Mouse (Mus musculus): ENCODE data around the gene Zdhhc11.

DNA sequence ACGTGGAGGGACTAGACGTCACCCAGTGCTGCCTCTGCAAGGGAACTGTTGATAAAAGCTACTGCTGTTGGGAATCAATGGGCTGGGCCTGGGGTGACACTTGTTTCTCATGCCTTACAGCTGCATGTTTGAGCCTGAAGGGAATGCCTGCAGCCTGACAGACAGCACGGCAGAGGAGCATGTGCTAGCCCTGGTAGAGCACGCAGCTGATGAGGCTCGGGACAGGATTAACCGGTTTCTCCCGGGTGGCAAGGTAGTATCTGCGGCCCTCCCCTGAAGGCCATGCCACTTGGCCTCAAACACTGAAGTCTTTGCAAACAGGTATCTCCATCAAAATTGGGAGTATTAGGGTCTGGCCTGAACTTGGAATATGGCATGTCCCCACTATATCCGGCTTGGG is 19.0 kb upstream of the Zdhhc11 start:
- TF ChIP-seq CTCF (IDR thresholded peaks at IDR 0.05; ENCODE audit: low read depth, low read length), result no peak
- no peak for TF ChIP-seq POLR2A (IDR thresholded peaks at IDR 0.05; ENCODE audit: extremely low read depth, insufficient read depth, low read length)

Data from liver, adult 2 months (tissue).